Comparison of ENCODE assay signal across 32 mouse cellular contexts in the genomic region with DNA sequence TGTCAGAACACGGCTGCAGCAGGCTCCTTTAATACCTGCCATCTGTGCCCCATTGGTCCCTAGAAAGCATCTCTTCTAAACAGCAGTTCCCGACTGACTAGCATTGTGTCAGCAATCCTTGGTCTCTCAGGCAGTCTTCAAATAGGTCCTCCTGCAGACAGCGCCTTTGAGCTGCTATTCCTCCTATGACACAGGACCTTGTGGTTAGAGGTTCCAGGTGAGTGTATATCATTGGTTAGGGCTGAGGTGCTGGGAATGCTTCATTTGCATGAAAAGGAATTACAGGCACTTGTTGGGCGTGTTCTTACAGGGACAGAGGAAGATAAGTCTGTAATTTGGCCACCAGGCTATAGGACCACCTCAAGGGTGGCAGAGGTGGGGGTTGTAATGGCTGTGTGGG.
"Had no signal": no experiment of that assay in that cellular context is flagged by ENCODE, and none has a peak within 500 bp of the region (broad histone marks: within the 10 kb centered on the region; RNA-seq: fewer than 3 reads in every experiment).

No protein-coding gene starts in this region.

- DNase-seq: left cerebral cortex, postnatal 4 days; liver; liver, embryonic 13.5 days; liver, postnatal 0 days; lung, adult 18-20 months; lung, adult 2 months; lung, embryonic 14.5 days; lung, postnatal 10 days; lung, postnatal 14 days; lung, postnatal 36 days; lung, postnatal 4 days; midbrain, embryonic 14.5 days had no signal

- H3K27me3 ChIP-seq: limb, embryonic 12.5 days; limb, embryonic 13.5 days; limb, embryonic 15.5 days; liver, embryonic 12.5 days; liver, embryonic 13.5 days; liver, embryonic 15.5 days; lung, embryonic 15.5 days; megakaryocyte, embryonic 14.5 days; midbrain, embryonic 12.5 days; midbrain, embryonic 13.5 days; midbrain, embryonic 15.5 days; neural tube, embryonic 12.5 days had no signal

- H3K4me3 ChIP-seq: limb, embryonic 10.5 days; limb, embryonic 12.5 days; limb, embryonic 13.5 days; limb, embryonic 15.5 days; liver, embryonic 12.5 days; liver, embryonic 13.5 days; liver, embryonic 15.5 days; lung, embryonic 15.5 days; megakaryocyte, embryonic 14.5 days; midbrain, embryonic 10.5 days; midbrain, embryonic 12.5 days; midbrain, embryonic 13.5 days; midbrain, embryonic 15.5 days; myocyte; neural tube, embryonic 12.5 days had no signal

- H3K36me3 ChIP-seq: limb, embryonic 10.5 days; limb, embryonic 12.5 days; limb, embryonic 13.5 days; limb, embryonic 15.5 days; liver, embryonic 12.5 days; liver, embryonic 13.5 days; liver, embryonic 15.5 days; lung, embryonic 15.5 days; midbrain, embryonic 10.5 days; midbrain, embryonic 12.5 days; midbrain, embryonic 13.5 days; midbrain, embryonic 15.5 days; neural tube, embryonic 12.5 days had no signal

- H3K9me3 ChIP-seq: limb, embryonic 10.5 days; limb, embryonic 12.5 days; limb, embryonic 13.5 days; limb, embryonic 15.5 days; liver, embryonic 12.5 days; liver, embryonic 13.5 days; liver, embryonic 15.5 days; lung, embryonic 15.5 days; megakaryocyte, embryonic 14.5 days; midbrain, embryonic 10.5 days; midbrain, embryonic 12.5 days; midbrain, embryonic 13.5 days; midbrain, embryonic 15.5 days; neural tube, embryonic 12.5 days had no signal

- H3K27ac ChIP-seq: limb, embryonic 10.5 days; limb, embryonic 12.5 days; limb, embryonic 13.5 days; limb, embryonic 15.5 days; liver, embryonic 12.5 days; liver, embryonic 13.5 days; liver, embryonic 14.5 days; liver, embryonic 15.5 days; lung, embryonic 15.5 days; macrophage; midbrain, embryonic 10.5 days; midbrain, embryonic 12.5 days; midbrain, embryonic 13.5 days; midbrain, embryonic 15.5 days; neural tube, embryonic 12.5 days had no signal

- H3K4me2 ChIP-seq: limb, embryonic 12.5 days; limb, embryonic 13.5 days; limb, embryonic 15.5 days; liver, embryonic 11.5 days; liver, embryonic 12.5 days; liver, embryonic 13.5 days; liver, embryonic 15.5 days; lung, embryonic 14.5 days; lung, embryonic 15.5 days; midbrain, embryonic 11.5 days; midbrain, embryonic 12.5 days; midbrain, embryonic 13.5 days; midbrain, embryonic 15.5 days; neural tube, embryonic 12.5 days had no signal

- H3K9ac ChIP-seq: limb, embryonic 12.5 days; limb, embryonic 13.5 days; limb, embryonic 15.5 days; liver, embryonic 12.5 days; liver, embryonic 13.5 days; liver, embryonic 14.5 days; liver, embryonic 15.5 days; liver, postnatal 0 days; lung, embryonic 14.5 days; lung, embryonic 15.5 days; midbrain, embryonic 12.5 days; midbrain, embryonic 13.5 days; midbrain, embryonic 15.5 days; neural tube, embryonic 12.5 days had no signal

- H3K4me1 ChIP-seq: limb, embryonic 10.5 days; limb, embryonic 12.5 days; limb, embryonic 15.5 days; liver, embryonic 12.5 days; liver, embryonic 13.5 days; liver, embryonic 15.5 days; lung, embryonic 15.5 days; midbrain, embryonic 10.5 days; midbrain, embryonic 12.5 days; midbrain, embryonic 13.5 days; midbrain, embryonic 15.5 days; neural tube, embryonic 12.5 days had no signal

- ATAC-seq: liver, embryonic 12.5 days; liver, postnatal 0 days; lung, postnatal 0 days; midbrain, embryonic 13.5 days; midbrain, embryonic 15.5 days; midbrain, embryonic 16.5 days had no signal
